Mouse (Mus musculus): ENCODE measurements around the gene Crygb.
"Not testable (repeated sequence)": the region's sequence is repeated elsewhere in the genome, so short reads cannot be mapped to it uniquely, and the experiment has no call there.

Crygb gene

DNA sequence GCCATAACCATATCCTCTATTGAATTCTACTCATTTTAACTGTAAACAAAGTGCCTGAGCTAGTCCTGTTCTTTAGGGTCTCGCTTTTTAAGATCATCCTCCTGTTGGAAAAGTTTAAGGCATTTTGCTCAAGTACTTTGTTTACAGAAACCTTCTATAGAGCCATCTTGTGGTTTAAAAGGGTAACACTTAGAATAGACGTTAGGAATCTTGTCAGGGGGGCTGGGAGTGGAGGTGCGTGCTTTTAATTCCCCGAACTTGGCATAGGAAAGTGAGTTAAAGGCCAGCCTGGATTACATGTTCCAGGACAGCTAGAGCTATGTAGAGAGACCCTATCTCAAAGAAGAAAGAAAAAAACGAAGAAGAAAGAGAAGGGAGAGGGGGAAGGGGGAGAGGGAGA is 6.5 kb downstream of the Crygb start:
- peak in 1 of 2 experiments; percentile 66 for DNase-seq (ENCODE audit: inconsistent age in 2 of 2, low spot score in 1 of 2)

DNA sequence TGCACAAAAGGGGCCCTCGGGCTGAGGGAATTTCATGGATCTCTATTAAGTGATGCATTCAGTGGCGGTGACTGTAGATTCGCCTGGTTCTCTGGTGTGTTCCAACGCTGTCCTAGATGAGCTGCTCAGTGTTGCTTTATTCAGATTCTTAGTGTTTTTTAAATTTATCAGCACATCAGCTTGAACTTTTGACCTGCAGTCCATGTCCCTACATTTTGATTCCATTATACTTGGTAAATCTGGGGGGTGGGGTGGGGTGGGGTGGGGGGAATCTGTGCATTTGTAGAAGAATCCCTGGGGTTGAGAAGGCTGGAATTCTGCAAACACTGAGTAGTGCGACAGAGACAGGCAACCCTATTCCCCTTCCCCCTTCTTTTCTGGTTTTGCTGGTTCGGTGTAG is 8.5 kb downstream of the Crygb start, which contains the start of gene Crygc:
Crygc (minus strand) TSS at position 101 of the 400 bp plus-strand sequence.
- DNase-seq (ENCODE audit: inconsistent age in 2 of 2, low spot score in 1 of 2): no peak

DNA sequence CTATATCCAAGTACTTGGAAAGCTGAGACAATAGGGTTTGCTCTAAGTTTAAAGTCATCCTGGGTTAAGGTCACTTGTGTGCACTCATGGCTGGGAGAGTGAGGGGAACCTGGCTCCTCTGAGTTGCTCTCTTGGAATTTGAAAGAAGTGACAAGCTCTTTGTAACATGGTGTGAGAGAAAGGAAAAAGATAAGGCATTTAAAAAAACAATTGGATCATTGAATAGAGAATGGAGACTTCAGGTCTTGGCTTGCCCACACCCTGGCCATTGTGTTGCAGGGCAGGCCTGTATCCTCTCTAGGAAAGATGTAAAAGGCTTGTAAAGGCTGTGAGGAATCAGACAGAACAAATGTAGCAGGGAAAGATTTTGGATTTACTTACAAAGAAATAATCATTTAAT is 14.2 kb downstream of the Crygb start:
- DNase-seq (ENCODE audit: inconsistent age in 2 of 2, low spot score in 1 of 2): no peak

DNA sequence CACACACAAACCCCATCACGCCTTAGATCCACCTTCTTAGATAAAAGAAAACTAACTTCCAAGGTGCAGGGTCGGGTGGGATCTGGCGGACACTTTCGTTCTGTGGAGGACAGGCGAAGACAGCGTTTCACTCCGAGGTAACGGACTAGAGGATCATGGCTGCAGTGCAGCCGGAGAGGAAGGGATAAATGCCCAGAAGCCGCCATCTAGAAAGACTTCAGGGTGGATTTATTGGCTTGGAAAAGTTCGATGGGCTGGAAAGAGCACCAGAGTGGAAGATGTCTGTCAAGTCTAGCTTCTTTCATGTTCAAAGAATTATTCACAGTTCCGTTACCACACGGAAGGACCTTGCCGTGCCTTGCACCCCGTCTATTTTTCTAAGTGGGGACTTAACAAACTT is 17.9 kb downstream of the Crygb start:
- DNase-seq (ENCODE audit: inconsistent age in 2 of 2, low spot score in 1 of 2): peak; percentile 30 to 75

DNA sequence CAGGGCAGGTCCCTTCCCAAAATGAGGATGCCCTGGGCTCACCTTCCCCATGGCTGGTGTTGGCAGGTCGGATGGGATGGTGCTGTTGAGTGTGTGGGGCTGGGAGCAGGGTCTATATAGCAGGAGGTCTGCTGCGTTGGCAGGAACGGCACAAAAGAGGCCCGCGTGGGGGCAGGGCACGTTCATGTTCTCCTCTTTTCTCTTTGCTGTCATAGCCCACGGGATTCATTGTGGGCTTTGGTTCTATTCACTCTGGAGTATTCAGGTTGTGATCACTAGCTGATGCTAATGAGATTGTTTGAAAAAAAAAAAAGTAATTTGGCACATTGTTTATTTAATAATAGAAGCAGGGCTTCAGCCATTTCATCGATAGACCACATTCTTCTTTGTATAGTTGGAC is 18.7 kb downstream of the Crygb start, which contains the start of gene Crygd:
Crygd (minus strand) TSS at position 101 of the 400 bp plus-strand sequence.
- DNase-seq (ENCODE audit: inconsistent age in 2 of 2, low spot score in 1 of 2): no peak

DNA sequence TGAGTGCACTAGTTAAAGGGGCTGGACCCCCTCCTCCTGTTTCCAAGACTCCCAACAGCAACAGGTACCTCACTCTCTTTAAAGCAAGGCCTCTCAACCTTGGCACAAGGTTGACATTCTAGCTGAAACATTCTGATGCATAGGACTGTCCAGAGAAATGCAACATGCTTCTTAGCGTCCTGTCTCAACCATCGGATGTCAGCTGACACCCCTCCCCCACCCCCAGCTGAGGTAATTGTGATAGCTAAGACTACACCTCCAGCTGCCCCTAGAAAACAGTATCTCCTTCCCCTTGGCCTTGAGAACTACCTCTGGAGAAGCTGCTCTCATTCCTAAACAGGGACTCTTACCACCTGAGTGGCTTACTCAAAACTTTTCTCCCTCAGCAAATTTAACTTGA is 29.9 kb downstream of the Crygb start:
- no peak for DNase-seq (ENCODE audit: inconsistent age in 2 of 2, low spot score in 1 of 2)

DNA sequence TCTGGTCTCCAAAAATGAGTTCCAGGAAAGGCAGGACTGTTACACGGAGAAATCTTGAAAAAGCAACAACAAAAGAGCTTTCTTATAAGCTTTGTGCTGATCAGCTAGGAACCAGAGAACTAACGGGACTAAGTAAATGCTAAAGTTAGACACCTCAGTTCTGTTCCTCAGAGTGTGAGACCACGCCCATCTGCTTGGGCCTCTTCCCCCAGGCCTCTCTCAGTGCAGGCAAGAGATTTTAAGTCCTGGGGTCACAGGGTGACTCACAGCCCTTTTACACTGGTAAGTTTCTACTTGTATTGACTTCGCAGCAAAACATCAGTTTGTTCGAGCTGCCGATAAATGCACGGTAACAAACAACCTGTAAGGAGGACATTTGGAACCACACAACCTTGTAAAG is 30.4 kb downstream of the Crygb start:
- DNase-seq (ENCODE audit: inconsistent age in 2 of 2, low spot score in 1 of 2): peak in 1 of 2 experiments; percentile 63

DNA sequence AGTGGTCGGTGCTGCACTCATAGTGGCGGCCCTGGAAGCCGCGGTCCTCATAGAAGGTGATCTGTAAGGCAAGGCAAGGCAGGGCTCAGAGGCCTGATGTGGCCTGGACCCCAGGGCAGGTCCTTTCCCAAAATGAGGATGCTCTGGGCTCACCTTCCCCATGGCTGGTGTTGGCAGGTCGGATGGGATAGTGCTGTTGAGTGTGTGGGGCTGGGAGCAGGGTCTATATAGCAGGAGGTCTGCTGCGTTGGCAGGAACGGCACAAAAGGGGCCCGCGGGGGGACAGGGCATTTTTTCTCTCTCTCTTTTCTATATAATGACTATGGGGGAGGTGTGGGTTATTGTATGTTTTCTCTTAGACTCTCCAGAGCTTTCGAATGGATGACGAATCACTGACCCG is 31.1 kb downstream of the Crygb start, which contains the start of gene Cryge:
Cryge (minus strand) TSS at position 198 of the 400 bp plus-strand sequence.
- DNase-seq (ENCODE audit: inconsistent age in 2 of 2, low spot score in 1 of 2): not testable (repeated sequence)

DNA sequence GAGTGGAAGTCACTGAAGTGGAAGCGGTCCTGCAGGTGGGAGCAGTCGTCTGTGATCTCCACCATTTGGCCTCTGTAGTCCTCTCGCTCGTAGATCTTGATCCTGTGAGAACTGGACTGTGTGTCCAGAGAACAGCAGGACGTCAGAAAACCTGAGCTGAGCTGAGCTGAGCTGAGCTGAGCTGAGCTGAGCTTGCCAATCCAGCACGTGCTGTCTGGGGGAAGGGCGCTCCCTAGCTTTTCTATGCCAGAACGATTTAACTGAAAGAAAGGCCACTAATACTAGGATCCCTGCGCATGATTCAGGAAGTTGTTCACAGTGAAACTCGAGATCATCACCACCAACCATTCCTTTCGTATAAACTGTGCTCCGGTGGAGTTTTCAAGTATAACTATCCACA is 33.3 kb downstream of the Crygb start:
- DNase-seq (ENCODE audit: inconsistent age in 2 of 2, low spot score in 1 of 2): peak; percentile 68 to 84

DNA sequence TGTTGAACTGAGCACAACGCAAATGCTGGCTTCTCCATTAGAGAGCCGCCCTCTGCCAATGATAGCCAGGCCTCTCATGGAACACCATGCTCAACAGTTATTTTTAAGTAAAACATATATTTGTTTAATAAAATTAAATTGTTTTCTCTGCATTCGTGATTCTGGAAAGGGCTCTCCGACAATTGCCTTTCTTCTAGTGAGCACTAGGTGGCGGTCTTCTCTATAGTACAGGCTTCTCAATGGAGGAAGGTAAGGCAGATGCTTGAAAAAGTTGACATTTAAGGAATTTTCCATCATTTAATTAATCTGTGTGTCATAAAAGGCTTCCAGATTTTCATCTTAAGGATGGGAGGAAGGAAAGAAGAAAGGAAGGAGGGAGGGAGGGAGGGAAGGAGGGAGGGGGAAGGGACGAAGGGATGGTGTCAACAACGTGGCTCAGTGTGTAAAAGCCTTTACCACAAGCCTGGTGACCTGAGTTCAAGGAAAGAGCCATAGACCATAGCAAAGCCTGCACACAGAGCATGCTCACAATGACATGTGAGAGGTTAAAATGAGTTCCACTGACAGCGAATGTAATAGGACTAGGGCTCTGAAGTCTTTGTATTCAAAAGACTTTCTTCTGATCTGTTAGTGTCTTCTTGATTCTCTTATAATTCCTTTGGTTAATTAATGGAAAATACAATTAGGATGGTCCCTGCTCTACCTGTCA is 35.5 kb downstream of the Crygb start:
- peak in 1 of 2 experiments; percentile 86 for DNase-seq (ENCODE audit: inconsistent age in 2 of 2, low spot score in 1 of 2)

DNA sequence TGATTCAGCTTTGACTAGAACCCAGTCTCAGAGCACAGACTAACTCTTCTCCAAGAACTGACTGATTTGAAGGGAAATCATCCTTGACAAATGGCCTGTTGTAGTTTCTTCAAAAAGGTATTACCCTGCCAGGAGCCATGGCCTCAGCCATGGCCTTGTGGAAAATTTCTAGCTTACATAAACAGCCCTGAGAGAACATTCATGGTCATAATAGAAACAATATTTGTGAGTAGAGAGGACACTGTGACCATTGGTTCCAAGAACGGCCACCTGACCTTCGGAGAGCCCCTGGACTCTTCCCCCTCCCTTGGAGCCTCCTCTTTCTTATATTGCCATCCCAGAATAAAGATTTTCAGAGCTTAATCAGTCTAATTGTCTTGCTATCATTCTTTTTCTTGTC is 38.7 kb downstream of the Crygb start:
- DNase-seq (ENCODE audit: inconsistent age in 2 of 2, low spot score in 1 of 2): peak; percentile 85 to 92

DNA sequence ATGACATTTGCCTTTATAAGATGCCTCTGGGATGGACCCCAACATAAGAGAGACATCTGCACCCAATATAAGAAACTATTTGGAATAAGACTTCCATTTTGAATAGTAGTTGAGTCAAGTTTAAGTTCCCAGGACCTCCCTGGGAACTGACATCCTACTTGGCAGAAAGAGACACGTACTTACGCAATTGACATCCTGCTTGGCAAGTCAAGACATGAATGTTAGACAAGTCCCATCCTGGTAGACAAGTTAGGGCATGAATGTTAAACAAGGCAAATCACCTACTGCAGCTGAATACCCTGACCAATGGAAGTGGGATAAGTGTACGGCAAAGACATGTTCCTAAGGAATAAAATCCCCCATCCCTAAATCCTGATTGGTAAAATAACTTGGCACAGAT is 40.3 kb downstream of the Crygb start:
- peak in 1 of 2 experiments; percentile 79 for DNase-seq (ENCODE audit: inconsistent age in 2 of 2, low spot score in 1 of 2)

DNA sequence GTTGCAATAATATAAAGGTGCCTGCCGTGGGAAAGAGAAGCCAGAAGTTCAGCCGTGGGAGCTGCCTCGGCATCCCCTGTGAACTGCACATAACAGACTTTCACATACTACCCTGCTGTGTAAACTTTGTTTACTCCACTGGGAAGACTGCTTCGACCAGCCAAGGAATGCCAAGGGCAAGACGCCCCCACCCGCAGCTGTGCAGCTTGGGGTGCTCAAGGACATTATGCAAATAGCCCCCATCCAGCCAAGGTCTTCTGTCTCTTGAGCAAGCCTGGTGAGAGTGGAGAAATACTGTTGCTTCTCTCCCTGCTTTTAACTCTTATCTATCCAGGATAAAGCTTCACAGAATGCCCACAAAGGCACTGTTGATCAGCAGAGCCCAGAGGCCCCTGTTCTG is 41.3 kb downstream of the Crygb start:
- DNase-seq (ENCODE audit: inconsistent age in 2 of 2, low spot score in 1 of 2): peak; percentile 91 to 95

DNA sequence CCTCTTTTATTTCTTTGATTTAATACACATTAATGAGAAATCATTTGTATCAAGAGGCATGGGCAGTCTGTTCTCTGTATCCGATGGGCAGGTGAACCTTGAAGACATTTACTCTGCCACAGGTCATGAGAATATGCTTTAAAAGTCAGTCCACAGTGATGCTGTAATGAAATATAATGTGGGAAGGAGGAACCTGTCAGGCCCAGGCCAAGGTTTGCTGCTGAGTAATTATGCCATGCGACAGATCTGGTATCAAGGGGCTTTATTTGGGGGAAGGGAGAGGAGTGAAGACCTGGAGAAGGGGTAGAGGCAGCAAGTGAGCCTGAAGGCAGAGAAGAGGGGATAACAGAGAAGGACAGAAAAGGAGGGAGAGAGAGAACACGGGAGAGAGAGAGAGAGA is 42.4 kb downstream of the Crygb start:
- DNase-seq (ENCODE audit: inconsistent age in 2 of 2, low spot score in 1 of 2): peak in 1 of 2 experiments; percentile 57

DNA sequence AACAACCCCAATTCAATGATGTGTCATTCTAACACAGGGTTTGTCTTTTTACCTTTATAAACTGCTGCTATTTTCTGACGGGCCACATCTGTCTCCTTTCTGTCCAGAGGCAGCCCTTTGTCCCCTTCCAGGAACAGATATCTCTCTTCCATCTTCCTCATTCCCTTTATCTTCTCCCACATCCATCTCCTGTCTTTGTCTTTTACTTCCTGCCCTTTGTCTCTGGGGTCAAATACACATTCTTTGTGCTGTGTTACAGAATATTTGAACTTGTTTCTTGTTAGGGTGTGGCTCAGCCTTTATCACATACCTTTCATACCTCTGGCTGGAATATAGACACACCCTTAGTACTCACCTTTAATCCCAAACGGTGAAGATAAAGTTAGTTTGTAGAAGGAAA is 44.5 kb downstream of the Crygb start:
- peak in 1 of 2 experiments; percentile 17 for DNase-seq (ENCODE audit: inconsistent age in 2 of 2, low spot score in 1 of 2)

DNA sequence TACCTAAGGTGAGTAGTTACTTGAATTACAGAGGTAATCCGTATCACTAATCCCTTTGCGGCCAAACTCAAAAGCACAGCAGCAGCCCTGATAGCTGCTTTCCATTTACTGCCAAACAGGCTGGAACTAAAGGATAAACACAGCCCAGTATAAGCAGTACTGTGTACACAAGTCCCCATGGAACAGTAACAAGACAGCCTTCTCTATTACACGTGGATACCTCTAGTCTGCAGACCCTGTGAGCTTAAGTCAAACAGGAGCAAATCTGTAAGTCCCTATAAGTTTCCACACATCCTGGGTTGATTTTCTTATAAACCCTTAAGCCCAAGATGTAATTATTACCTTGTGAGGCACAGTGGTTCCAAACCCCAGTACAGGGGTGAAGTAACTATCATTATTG is 46.6 kb downstream of the Crygb start:
- DNase-seq (ENCODE audit: inconsistent age in 2 of 2, low spot score in 1 of 2): peak in 1 of 2 experiments; percentile 74

DNA sequence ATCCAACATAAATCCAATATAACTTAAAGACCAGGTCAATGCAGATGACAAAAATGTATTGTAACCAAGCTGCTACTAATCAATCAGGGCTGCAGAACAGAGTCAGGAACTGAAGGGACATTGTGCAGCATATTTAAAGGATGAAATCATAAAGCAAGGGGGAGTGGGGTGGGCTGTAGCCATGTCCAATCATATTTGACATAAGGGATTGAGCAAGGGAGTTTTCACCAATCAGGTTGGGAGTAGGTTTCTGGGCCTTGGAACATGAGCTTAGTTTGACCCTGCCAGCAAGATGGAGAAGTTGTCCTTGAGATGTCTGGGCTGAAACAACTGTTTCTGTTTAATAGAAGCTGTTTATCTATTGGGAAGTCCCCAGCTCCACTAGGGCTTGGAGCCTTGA is 49.4 kb downstream of the Crygb start, which contains the start of gene Akr1cl:
Akr1cl (minus strand) TSS at position 119 of the 400 bp plus-strand sequence.
- peak; percentile 86 to 96 for DNase-seq (ENCODE audit: inconsistent age in 2 of 2, low spot score in 1 of 2)
